Mouse (Mus musculus) lung, adult 2 months (tissue): ENCODE data around the gene Vezf1. TPM values are rescaled to one million over a fixed set of nuclear protein-coding genes. Genes with fewer than 3 reads are reported as not detected.
A peak's percentile ranks its signal among the peaks of the same experiment; 100 is the strongest.

ENCODE experiments used
- DNase-seq: peaks from one replicate; pipeline ENCODE4 v3.0.0; 2022
- H3K4me1 ChIP-seq: fragments of 200-500 bp; 2 replicates; pipeline ENCODE4 v1.6.1; 2011; ENCODE audit warnings: low read length; ENCODE audit not compliant: control insufficient read depth, insufficient read depth
- H3K4me3 ChIP-seq: fragments of 200-500 bp; replicated peaks from 2 replicates; pipeline ENCODE3; 2011; ENCODE audit warnings: low read depth, mild to moderate bottlenecking, control low read depth, low read length; ENCODE audit errors: extremely low read depth
- CTCF ChIP-seq: fragments of 200-500 bp; IDR thresholded peaks from 2 replicates; pipeline ENCODE4 v1.5.1; 2011; ENCODE audit warnings: mild to moderate bottlenecking, low read length, control low read depth; ENCODE audit not compliant: insufficient read depth
- POLR2A ChIP-seq: fragments of 200-500 bp; IDR thresholded peaks from 2 replicates; pipeline ENCODE4 v1.6.1; 2011; ENCODE audit warnings: low read depth, mild to moderate bottlenecking, control low read depth, low read length, borderline replicate concordance; ENCODE audit errors: extremely low read depth
- WGBS: fragments of 180-500 bp; shearing (Covaris S2); methylation state at CpG from one replicate; pipeline ENCODE4 v1.1.7; 2018; 5-methylcytosine and 5-hydroxymethylcytosine counted together
- polyA plus RNA-seq: library from polyadenylated mRNA; depleted of rRNA; stranded (reverse); fragments of >200 nt; gene quantifications from 2 replicates; pipeline ENCODE4 v1.2.3, GENCODE M21; 2012; rRNA removed

Vezf1 gene
- polyA plus RNA-seq, 1 experiment, result 26.5 TPM

DNA sequence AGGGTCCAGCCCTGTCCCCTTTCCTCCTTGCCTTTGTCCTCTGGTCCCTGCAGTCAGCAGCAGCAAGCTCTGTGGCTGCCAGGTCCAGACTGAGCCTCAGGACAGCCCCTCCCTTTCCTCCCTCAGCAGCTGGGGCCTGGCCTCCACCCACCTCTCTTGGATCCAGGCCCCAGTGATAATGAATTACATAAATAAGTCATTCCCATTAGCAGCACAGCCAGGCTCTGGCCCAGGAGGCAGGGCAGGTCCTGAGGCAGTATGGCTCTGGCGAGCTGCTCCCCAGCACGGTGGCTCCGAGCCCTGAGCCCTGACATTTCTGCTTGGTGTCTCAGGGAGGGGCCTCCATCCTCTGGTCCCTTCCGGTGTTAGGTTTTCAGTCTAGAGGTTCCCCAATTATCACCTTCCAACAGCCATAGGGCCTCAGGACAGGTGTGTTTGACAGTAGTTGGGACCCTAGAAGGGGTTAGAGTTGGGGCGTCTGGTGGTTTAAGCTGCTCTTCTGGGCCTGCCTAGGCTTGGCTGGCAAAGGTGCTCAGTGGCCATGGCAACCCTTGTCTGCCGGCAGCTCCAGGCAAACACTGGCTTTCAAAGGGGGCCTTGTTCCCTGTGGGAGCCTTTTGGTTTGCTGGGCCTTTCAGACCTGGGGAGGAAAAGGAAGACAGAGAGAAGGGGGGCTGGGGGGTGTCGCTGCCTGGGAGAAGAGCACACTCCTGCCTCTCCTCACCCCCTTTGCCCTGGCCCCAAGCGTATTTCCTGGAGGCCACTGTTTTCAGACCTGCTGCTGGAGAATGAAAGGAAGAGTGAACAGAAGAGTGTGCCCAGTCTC is 51.0 kb downstream of the Vezf1 start:
- Histone ChIP-seq H3K4me1 (peaks cover 30% of the 10 kb centered on the region), H3K4me3 (no peak overlapping the region)
- 18% methylated on average over 8 of the region's 8 CpGs for WGBS
- no peak for TF ChIP-seq CTCF
- peak; percentile 85; the same call in 1 of the 2 replicates for TF ChIP-seq POLR2A
- DNase-seq, result peak; percentile 63

DNA sequence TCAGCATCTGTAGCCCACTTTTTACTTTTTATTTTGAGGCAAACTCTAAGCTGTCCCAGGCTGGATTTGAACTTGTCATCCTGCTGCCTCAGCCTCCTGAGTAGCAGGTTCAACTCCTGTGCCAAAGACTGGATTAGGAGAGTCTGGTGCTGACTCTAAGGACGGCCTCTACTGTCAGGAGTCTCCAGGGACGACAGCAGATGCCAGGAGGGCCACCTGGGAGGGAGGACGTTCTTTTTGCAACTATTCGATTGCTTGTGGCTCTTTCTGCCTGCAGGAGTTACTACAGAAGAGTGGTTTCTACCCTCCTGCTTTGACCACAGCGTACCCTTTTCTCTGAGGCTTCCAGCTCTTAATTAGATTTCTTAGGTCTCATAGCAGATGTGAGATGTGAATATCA is 54.5 kb downstream of the Vezf1 start:
- DNase-seq, result no peak
- WGBS, result 74% methylated on average over 5 of the region's 5 CpGs
- Histone ChIP-seq H3K4me3 (no peak overlapping the region), H3K4me1 (peaks cover 22% of the 10 kb centered on the region)
- TF ChIP-seq CTCF (no peak), POLR2A (no peak)

DNA sequence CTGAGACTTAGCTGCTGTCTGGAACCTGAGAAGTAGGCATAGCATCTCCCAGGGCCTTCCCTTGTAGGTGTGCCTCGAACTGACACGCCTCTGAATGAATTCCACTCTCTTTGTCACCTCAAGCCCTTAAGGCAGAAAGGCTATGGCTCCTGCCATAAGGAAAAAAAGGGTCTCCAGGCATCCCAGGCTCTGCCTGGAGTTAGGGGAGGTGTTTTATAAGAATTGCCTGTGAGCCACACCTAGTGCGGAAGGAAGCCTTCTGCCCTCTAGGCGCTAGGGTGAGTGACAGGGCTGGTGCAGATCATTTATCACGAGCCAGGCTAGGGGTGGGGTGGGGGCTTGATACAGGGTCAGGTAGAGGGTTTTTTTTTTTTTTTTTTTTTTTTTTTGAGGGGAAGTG is 54.9 kb downstream of the Vezf1 start:
- Histone ChIP-seq H3K4me1 (peaks cover 17% of the 10 kb centered on the region), H3K4me3 (no peak overlapping the region)
- no peak for DNase-seq
- TF ChIP-seq POLR2A (no peak), CTCF (no peak)
- WGBS, result 78% methylated on average over 5 of the region's 5 CpGs

DNA sequence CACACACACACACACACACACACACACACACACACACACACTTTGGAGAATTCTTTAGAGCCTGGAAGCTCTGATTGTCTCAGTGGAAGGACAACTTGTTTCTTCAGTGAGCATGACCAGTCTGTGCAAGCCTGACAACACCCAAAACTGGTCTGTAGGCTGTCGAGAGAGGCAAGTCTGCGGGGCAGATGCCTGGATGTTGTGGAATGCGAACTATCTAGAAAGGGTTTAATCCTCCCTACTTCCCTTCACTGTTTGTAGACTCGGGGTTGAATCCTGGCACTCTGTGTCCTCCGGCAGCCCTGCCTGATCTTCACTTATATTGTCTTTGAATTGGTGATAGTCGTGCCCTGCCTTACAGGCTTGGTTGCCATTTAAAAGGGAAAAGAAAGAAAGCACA is 55.7 kb downstream of the Vezf1 start:
- Histone ChIP-seq H3K4me3 (no peak overlapping the region), H3K4me1 (peaks cover 11% of the 10 kb centered on the region)
- 53% methylated on average over 6 of the region's 6 CpGs for WGBS
- no peak for TF ChIP-seq POLR2A
- TF ChIP-seq CTCF, result no peak
- no peak for DNase-seq

DNA sequence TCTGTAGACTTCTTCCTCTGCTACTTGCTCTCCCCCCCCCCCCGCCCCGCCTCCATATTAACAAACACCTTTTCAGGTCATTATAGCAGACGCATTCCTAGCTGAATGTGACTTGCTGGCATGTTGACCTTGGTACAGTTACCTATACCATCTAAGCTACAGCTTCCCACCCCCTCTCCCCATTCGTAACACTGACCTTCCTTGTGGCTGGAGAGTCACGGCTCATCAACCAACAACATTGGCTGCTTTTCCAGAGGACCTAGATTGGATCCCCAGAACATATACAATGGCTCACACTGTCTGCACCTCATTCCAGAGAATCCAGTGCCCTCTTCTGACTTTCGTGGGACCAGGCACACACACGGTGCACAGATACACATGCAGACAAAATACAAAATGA is 57.4 kb downstream of the Vezf1 start:
- 81% methylated on average over 7 of the region's 7 CpGs for WGBS
- no peaks in the 10 kb centered on the region for H3K4me1 ChIP-seq
- no peak for TF ChIP-seq POLR2A
- TF ChIP-seq CTCF, result no peak
- no peak for DNase-seq
- no peak overlapping the region for H3K4me3 ChIP-seq

DNA sequence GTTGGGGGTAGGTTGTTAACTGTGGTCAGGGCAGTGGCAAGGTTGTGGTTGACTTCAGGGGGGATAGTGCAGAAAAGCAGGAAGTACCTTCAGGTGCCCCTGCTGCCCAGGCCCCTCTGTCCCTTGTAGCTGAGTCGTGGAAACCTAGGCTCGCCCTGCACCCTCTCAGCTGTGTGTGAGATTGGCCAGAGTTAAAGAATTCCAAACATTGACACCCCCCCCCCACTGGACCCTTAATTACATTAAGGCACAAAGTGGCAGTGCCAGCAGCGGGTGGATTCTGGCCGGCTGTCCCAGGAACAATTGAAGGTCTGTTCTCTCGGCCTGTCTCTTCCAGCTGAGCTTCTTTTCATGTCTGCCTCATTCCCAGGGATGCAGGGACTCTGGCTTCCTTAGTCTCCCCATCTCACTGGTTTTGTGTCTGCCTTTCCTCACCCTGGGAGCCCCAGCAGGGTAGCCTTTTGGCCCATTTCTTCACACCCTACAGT is 58.3 kb downstream of the Vezf1 start:
- peaks cover 2% of the 10 kb centered on the region; the same call in 1 of the 2 replicates for H3K4me1 ChIP-seq
- 70% methylated on average over 5 of the region's 5 CpGs for WGBS
- TF ChIP-seq POLR2A (no peak), CTCF (no peak)

DNA sequence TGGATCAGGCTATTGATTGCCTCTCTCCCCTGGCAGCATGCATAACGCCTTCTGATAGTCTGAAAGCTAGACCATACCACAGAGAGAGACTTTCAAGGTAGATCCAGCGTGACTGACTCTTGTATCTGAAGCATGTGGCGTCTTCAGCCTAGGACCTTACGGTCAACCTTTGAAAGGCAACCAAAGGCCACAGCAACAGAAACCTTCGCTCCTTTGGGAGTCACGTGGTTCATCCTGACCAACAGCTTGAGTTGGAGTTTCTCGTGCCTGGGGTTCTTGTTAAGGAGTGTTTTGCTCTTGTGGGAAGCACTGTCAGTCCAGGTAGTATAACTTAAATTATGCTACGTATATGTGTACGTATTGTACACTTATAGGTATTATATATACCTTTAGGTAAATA is 60.4 kb downstream of the Vezf1 start:
- WGBS, result 94% methylated on average over 9 of the region's 9 CpGs
- TF ChIP-seq CTCF, result no peak
- no peak for TF ChIP-seq POLR2A

More for the DNA sequence above, 58.3 kb downstream of the Vezf1 start:
- DNase-seq, result no peak
- H3K4me3 ChIP-seq, result no peak overlapping the region

DNA sequence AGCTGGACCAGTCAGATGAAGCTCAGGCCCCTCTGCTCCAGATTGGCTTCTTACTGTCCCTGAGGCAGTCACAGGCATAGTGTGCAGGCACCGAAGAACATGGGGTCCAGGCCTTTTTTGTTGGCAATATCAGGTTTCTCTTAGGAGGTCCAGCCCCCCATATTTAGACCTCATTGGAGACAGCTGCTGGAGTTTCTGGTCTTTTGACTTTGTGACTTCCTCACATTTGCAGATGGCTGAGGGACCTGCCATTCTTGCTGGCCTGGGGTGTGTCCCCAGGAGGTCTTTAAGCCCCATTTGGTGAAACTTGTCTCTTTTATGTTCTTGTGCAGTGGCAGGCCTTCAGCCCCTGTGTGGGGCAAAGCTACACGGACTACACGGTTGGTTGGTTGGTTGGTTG is 61.2 kb downstream of the Vezf1 start:
- 91% methylated on average over 3 of the region's 3 CpGs for WGBS
- Histone ChIP-seq H3K4me3 (no peak overlapping the region), H3K4me1 (peaks cover 14% of the 10 kb centered on the region)
- DNase-seq, result no peak
- TF ChIP-seq POLR2A, result no peak
- TF ChIP-seq CTCF, result no peak

More for the DNA sequence above, 60.4 kb downstream of the Vezf1 start:
- Histone ChIP-seq H3K4me1 (peaks cover 14% of the 10 kb centered on the region), H3K4me3 (no peak overlapping the region)
- no peak for DNase-seq

DNA sequence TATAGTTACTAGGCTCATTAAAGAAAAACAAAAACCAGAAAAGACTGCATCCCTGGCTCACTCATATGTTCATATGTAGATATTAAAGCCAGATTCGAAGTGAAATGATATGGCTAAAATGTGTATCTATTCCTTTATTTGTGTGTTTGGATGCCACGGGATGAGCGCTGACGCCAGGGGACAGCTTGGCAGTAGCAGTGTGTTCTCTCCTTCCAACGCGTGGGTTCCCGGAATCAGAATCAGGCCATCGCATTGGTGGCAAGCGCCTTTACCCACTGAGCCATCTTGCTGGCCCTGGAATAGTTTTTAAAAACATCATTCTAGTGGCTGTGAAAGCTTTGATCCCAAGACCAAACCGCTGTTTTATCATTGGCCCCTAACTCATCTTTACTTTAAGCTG is 61.9 kb downstream of the Vezf1 start:
- Histone ChIP-seq H3K4me3 (no peak overlapping the region), H3K4me1 (peaks cover 14% of the 10 kb centered on the region)
- 97% methylated on average over 10 of the region's 10 CpGs for WGBS
- TF ChIP-seq POLR2A (no peak), CTCF (no peak)
- no peak for DNase-seq

DNA sequence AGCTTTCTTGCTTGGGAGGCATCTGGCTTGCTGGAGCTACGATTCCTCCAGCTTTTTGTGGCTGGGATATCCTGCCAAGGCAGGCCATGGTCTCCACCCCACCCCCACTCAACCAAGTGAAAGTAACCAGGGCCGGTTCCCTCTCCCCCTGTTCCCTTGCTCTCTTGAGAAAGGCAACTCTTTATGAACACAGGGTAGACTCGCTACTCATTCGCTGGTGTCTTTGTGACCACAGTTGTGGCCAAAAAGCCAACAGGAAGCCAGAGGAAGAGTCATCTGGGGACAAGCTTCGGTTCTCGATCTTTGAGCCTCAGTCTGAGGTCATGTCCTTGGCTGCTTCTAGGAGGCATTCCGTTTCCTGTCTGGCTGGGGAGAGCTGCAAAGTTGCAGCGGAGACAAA is 63.8 kb downstream of the Vezf1 start:
- peak; percentile 57 for DNase-seq
- WGBS, result 12% methylated on average over 8 of the region's 8 CpGs
- Histone ChIP-seq H3K4me3 (peak overlapping the region; percentile 0), H3K4me1 (peaks cover 14% of the 10 kb centered on the region)
- TF ChIP-seq CTCF (no peak), POLR2A (no peak)

Other genes starting within 250 kb of the Vezf1 start
- gene Lpo, start 240.0 kb upstream of the Vezf1 start, polyA plus RNA-seq, result 0.85 TPM in 1 of 2 replicates, not detected in the other
- gene Mks1, start 215.1 kb upstream of the Vezf1 start, polyA plus RNA-seq, result 8.5 and 10.0 TPM in 2 replicates
- 0.24 TPM in 1 of 2 replicates, not detected in the other for gene Epx, start 192.7 kb upstream of the Vezf1 start, polyA plus RNA-seq
- not detected in 2 replicates for gene Olfr462, start 176.0 kb upstream of the Vezf1 start, polyA plus RNA-seq
- gene Olfr463, start 170.9 kb upstream of the Vezf1 start, polyA plus RNA-seq, result not detected in 2 replicates
- 0.34 and 0.53 TPM in 2 replicates for gene Olfr464, start 147.3 kb upstream of the Vezf1 start, polyA plus RNA-seq
- gene Dynll2, start 80.7 kb upstream of the Vezf1 start, polyA plus RNA-seq, result 91.2 and 105 TPM in 2 replicates
- gene Srsf1, start 20.9 kb upstream of the Vezf1 start, polyA plus RNA-seq, result 76.5 and 93.4 TPM in 2 replicates
- 40.7 and 42.9 TPM in 2 replicates for gene Cuedc1, start 29.8 kb downstream of the Vezf1 start, polyA plus RNA-seq
- 23.3 and 39.0 TPM in 2 replicates for gene Mrps23, start 136.1 kb downstream of the Vezf1 start, polyA plus RNA-seq
- not detected in 2 replicates for gene Ccdc182, start 225.8 kb downstream of the Vezf1 start, polyA plus RNA-seq